Mouse (Mus musculus): ENCODE measurements at regions not wholly inside any gene's neighbourhood (a gene's known extent, or its start where the extent isn't known, plus 50 kb on each side); places are given as distances from the start of the nearest gene placed in this dataset.

DNA sequence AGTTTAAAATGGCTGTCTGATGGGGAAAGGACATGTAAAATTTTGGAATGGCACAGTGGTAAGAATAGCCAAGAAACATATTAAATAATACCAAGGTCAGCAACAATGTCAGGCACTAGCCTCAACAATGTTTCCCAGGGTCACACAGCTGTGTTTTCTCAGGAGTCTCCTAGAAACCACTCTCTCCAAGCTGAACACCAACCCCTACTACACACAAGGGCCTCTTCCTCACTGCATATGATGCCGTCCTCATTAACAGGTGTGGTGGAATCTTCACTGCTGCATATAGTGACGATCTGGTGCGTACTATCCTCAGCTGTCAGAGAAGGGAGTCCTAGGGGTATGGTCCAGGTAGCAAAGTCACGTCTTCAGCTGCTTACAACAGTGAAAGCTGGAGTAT lies 1275.4 kb upstream of the A1bg start:
- Histone ChIP-seq H3K27me3 (ENCODE audit: control insufficient read depth, insufficient read depth, low read length) (no peaks in the 10 kb centered on the region), H3K36me3 (replicated peaks; ENCODE audit: control insufficient read depth, insufficient read depth, low read depth, low read length) (no peaks in the 10 kb centered on the region), H3K4me1 (ENCODE audit: control insufficient read depth, insufficient read depth, low read length) (no peaks in the 10 kb centered on the region), H3K4me3 (ENCODE audit: low read depth, low read length) (no peak overlapping the region), H3K27ac (replicated peaks; ENCODE audit: low read depth, low read length) (no peak overlapping the region), H3K9ac (replicated peaks; ENCODE audit: low read length) (no peak overlapping the region), H3K4me2 (ENCODE audit: low read depth, low read length) (no peak overlapping the region), H3K9me3 (replicated peaks; ENCODE audit: control insufficient read depth, low read length) (no peaks in the 10 kb centered on the region)
- 90% methylated on average over 4 of the region's 4 CpGs for WGBS
- DNase-seq (ENCODE audit: low spot score) (no peak), ATAC-seq (replicated peaks; ENCODE audit: insufficient number of reproducible peaks, low FRiP score, low TSS enrichment, low read depth) (no peak)

DNA sequence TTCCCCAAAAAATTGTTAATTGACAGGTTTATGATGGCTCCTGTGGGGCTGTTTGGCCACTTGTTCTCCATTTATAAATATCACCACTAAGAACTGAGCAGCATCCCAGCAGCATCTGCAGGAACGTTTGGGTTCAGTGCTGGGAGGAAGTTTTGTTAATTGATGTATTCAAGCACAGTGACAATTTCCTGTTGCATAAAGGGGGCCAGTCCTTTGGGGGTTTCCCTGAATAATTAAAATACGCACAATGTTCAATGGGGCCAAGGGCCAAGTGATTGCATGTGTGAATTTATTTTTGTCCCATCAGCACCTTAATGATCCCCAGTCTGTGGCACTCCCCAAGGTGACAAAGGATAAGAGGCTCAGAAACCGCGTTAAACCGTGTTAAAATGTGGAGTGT lies 1272.6 kb upstream of the A1bg start:
- Histone ChIP-seq H3K9ac (replicated peaks; ENCODE audit: low read length) (no peak overlapping the region), H3K4me1 (ENCODE audit: control insufficient read depth, insufficient read depth, low read length) (no peaks in the 10 kb centered on the region), H3K4me2 (ENCODE audit: low read depth, low read length) (no peak overlapping the region), H3K9me3 (replicated peaks; ENCODE audit: control insufficient read depth, low read length) (no peaks in the 10 kb centered on the region), H3K27ac (replicated peaks; ENCODE audit: low read depth, low read length) (no peak overlapping the region), H3K27me3 (ENCODE audit: control insufficient read depth, insufficient read depth, low read length) (no peaks in the 10 kb centered on the region), H3K36me3 (replicated peaks; ENCODE audit: control insufficient read depth, insufficient read depth, low read depth, low read length) (no peaks in the 10 kb centered on the region), H3K4me3 (ENCODE audit: low read depth, low read length) (no peak overlapping the region)
- ATAC-seq (replicated peaks; ENCODE audit: insufficient number of reproducible peaks, low FRiP score, low TSS enrichment, low read depth) (no peak), DNase-seq (ENCODE audit: low spot score) (no peak)
- WGBS: 59% methylated on average over 5 of the region's 5 CpGs

DNA sequence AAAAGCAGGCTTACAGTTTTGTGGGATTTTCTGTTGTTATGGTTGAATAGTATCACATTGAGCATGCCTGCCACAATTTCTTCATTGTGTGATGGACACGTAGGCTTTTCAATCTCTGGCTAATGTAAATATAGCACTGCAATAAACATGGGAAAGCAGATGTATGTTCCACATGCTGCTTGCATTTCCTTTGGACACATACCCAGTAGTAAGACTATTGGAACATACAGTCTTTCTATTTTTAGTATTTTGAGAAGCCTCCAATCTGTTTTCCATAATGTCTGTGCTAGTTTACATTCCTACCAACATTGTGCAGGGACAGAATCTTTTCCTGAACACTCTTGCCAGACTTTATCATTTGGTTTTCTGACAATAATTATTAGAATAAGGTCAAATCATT lies 1269.9 kb upstream of the A1bg start:
- Histone ChIP-seq H3K27me3 (ENCODE audit: control insufficient read depth, insufficient read depth, low read length) (no peaks in the 10 kb centered on the region), H3K9me3 (replicated peaks; ENCODE audit: control insufficient read depth, low read length) (no peaks in the 10 kb centered on the region), H3K4me1 (ENCODE audit: control insufficient read depth, insufficient read depth, low read length) (no peaks in the 10 kb centered on the region), H3K36me3 (replicated peaks; ENCODE audit: control insufficient read depth, insufficient read depth, low read depth, low read length) (no peaks in the 10 kb centered on the region), H3K4me2 (ENCODE audit: low read depth, low read length) (no peak overlapping the region), H3K9ac (replicated peaks; ENCODE audit: low read length) (no peak overlapping the region), H3K4me3 (ENCODE audit: low read depth, low read length) (no peak overlapping the region), H3K27ac (replicated peaks; ENCODE audit: low read depth, low read length) (no peak overlapping the region)
- DNase-seq (ENCODE audit: low spot score) (no peak), ATAC-seq (replicated peaks; ENCODE audit: insufficient number of reproducible peaks, low FRiP score, low TSS enrichment, low read depth) (no peak)
- 81% methylated on average over 1 of the region's 1 CpGs for WGBS

DNA sequence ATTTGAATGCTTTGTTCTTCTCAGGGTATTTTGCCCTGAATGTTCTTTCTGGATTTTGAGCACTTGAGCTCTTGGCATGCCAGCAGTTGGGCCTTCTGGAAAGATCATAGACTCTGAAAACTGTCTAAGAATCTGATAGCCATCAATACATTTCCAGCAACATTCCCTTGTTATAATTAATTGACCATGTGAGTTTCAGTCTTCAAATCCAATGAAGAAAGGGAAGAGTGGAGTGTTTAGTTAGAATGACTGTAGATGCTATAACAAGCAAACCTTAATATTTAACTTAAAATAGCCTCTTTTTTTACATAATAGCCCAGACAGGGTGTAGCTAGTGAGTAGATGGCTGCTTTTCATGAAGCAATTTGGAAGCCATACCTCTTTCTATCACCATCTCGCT lies 1268.8 kb upstream of the A1bg start:
- no peaks in the 10 kb centered on the region for H3K27me3 ChIP-seq (ENCODE audit: control insufficient read depth, insufficient read depth, low read length)
- ATAC-seq (replicated peaks; ENCODE audit: insufficient number of reproducible peaks, low FRiP score, low TSS enrichment, low read depth): no peak
- no peaks in the 10 kb centered on the region for H3K9me3 ChIP-seq (replicated peaks; ENCODE audit: control insufficient read depth, low read length)
- H3K27ac ChIP-seq (replicated peaks; ENCODE audit: low read depth, low read length): no peak overlapping the region
- DNase-seq (ENCODE audit: low spot score): no peak
- H3K9ac ChIP-seq (replicated peaks; ENCODE audit: low read length): no peak overlapping the region
- H3K4me3 ChIP-seq (ENCODE audit: low read depth, low read length): no peak overlapping the region
- H3K36me3 ChIP-seq (replicated peaks; ENCODE audit: control insufficient read depth, insufficient read depth, low read depth, low read length): no peaks in the 10 kb centered on the region
- 94% methylated on average over 1 of the region's 1 CpGs for WGBS
- no peaks in the 10 kb centered on the region for H3K4me1 ChIP-seq (ENCODE audit: control insufficient read depth, insufficient read depth, low read length)
- no peak overlapping the region for H3K4me2 ChIP-seq (ENCODE audit: low read depth, low read length)

DNA sequence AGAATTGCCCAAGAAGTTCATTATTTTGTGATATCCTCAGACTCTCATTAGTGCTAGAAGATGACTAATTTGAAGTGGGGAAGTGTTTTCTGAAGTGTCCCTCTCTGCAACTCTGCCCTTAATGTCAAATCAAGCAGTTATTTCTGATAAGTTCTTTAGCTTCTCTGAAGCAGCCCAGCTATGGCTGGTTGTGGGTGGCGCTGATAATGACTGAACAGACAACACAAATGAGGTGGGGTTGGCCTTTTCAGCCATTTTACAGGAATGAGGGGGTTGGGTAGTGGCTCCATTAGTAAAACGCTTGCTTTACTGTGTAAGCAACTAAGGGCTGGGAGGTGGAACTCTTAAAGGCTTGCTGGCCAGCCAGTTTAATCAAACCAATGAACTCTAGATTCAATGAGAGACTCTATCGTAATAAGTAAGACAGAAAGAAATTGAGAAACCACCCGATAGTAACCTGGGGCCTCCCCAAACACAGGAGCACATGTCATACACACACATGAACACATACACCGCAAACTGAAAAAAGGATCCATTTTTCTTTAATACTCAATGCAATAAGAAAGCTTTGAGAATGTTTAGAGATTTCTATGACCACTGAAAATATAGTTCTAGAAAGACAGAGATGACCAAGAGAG lies 1268.3 kb upstream of the A1bg start:
- DNase-seq (ENCODE audit: low spot score) (no peak), ATAC-seq (replicated peaks; ENCODE audit: insufficient number of reproducible peaks, low FRiP score, low TSS enrichment, low read depth) (no peak)
- no peaks in the 10 kb centered on the region for H3K4me1 ChIP-seq (ENCODE audit: control insufficient read depth, insufficient read depth, low read length)
- H3K4me3 ChIP-seq (ENCODE audit: low read depth, low read length): no peak overlapping the region
- no peak overlapping the region for H3K27ac ChIP-seq (replicated peaks; ENCODE audit: low read depth, low read length)
- H3K4me2 ChIP-seq (ENCODE audit: low read depth, low read length): no peak overlapping the region
- no peaks in the 10 kb centered on the region for H3K9me3 ChIP-seq (replicated peaks; ENCODE audit: control insufficient read depth, low read length)
- H3K9ac ChIP-seq (replicated peaks; ENCODE audit: low read length): no peak overlapping the region
- H3K36me3 ChIP-seq (replicated peaks; ENCODE audit: control insufficient read depth, insufficient read depth, low read depth, low read length): no peaks in the 10 kb centered on the region
- H3K27me3 ChIP-seq (ENCODE audit: control insufficient read depth, insufficient read depth, low read length): no peaks in the 10 kb centered on the region
- WGBS: 91% methylated on average over 5 of the region's 5 CpGs

DNA sequence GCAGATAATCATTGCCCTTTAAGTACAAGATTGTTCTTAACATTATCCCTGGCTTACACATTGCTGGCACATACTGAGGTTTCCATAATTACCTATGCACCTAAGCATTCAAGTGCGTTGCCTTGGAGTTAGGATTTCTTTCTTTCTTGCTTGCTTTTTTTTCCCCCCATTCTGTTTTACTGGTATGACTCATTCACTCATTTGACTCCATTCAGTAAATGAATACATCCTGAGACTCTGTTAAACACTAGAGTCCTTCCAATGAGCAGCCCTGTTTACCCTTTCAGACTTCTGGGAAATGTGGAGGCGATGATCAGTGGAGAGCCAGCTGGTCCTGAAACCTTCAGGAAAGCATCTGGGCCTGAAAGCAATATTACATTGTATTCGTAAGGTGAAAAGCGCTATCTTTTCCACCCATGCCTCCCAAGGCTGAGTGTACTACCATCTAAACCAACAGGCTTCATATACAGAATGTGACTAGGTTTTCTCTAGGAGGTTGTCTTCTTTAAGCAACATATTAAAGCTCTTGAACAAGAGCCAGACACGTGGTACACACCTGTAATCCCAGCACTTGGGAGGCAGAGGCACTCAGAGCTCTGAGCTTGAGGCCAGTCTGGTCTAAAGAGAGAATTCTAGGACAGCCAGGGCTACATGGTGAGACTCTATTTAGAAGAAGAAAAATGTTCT lies 1267.6 kb upstream of the A1bg start:
- H3K9ac ChIP-seq (replicated peaks; ENCODE audit: low read length): no peak overlapping the region
- ATAC-seq (replicated peaks; ENCODE audit: insufficient number of reproducible peaks, low FRiP score, low TSS enrichment, low read depth): no peak
- WGBS: 90% methylated on average over 5 of the region's 5 CpGs
- no peaks in the 10 kb centered on the region for H3K9me3 ChIP-seq (replicated peaks; ENCODE audit: control insufficient read depth, low read length)
- no peak for DNase-seq (ENCODE audit: low spot score)
- no peaks in the 10 kb centered on the region for H3K4me1 ChIP-seq (ENCODE audit: control insufficient read depth, insufficient read depth, low read length)
- H3K36me3 ChIP-seq (replicated peaks; ENCODE audit: control insufficient read depth, insufficient read depth, low read depth, low read length): no peaks in the 10 kb centered on the region
- no peaks in the 10 kb centered on the region for H3K27me3 ChIP-seq (ENCODE audit: control insufficient read depth, insufficient read depth, low read length)
- no peak overlapping the region for H3K27ac ChIP-seq (replicated peaks; ENCODE audit: low read depth, low read length)
- H3K4me2 ChIP-seq (ENCODE audit: low read depth, low read length): no peak overlapping the region
- H3K4me3 ChIP-seq (ENCODE audit: low read depth, low read length): no peak overlapping the region

DNA sequence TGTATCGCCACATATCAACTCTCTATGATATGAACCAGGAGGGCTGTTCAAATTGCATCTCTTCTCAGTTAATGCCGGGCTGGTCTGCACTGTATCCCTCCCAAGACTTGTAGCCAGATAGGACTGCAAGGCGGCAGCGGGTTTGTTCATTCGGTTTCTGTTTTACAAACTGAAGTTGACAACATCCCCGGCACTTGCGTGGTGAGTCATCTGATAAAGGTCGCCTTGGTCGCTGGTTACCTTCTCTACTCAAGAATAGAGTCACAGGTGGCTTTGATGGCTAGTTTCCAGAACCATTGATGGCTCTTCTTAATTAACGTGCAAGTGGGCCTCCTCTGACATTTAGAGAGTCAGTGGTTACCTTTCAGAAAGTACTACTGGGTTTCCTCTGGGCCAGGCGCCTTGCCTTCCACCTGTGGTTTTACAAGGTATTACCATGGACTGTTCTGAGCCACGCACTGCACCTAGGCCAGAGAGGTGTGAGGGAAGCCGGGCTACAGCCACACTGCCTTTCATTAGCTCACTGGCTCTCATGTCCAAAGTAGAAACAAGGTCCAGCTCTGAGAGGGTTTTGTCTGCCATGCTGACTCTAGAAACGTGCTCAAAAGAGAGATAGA lies 1266.9 kb upstream of the A1bg start:
- 90% methylated on average over 14 of the region's 14 CpGs for WGBS
- no peak overlapping the region for H3K4me3 ChIP-seq (ENCODE audit: low read depth, low read length)
- no peaks in the 10 kb centered on the region for H3K36me3 ChIP-seq (replicated peaks; ENCODE audit: control insufficient read depth, insufficient read depth, low read depth, low read length)
- no peaks in the 10 kb centered on the region for H3K9me3 ChIP-seq (replicated peaks; ENCODE audit: control insufficient read depth, low read length)
- no peak overlapping the region for H3K9ac ChIP-seq (replicated peaks; ENCODE audit: low read length)
- H3K27ac ChIP-seq (replicated peaks; ENCODE audit: low read depth, low read length): no peak overlapping the region
- H3K4me1 ChIP-seq (ENCODE audit: control insufficient read depth, insufficient read depth, low read length): no peaks in the 10 kb centered on the region
- no peak for ATAC-seq (replicated peaks; ENCODE audit: insufficient number of reproducible peaks, low FRiP score, low TSS enrichment, low read depth)
- DNase-seq (ENCODE audit: low spot score): no peak
- no peak overlapping the region for H3K4me2 ChIP-seq (ENCODE audit: low read depth, low read length)
- H3K27me3 ChIP-seq (ENCODE audit: control insufficient read depth, insufficient read depth, low read length): no peaks in the 10 kb centered on the region

DNA sequence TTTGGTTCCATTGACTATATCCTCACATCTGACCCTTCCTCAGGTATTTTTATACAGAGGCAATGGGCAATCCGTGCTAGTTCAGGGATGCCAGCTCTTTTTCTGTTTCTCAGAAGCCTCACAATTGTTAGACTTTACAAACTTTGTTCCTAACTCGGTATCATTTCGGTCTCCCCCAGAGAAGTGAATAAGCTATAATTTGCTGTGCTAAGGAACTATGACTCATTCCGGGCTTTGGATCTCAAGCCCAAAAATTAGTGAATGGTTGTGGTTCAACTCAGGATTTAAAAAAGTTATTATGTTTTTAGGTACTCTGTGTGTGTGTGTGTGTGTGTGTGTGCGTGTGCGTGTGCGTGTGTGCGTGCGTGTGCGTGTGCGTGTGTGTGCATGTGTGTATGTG lies 1263.7 kb upstream of the A1bg start:
- Histone ChIP-seq H3K4me1 (ENCODE audit: control insufficient read depth, insufficient read depth, low read length) (no peaks in the 10 kb centered on the region), H3K27ac (replicated peaks; ENCODE audit: low read depth, low read length) (no peak overlapping the region), H3K9me3 (replicated peaks; ENCODE audit: control insufficient read depth, low read length) (no peaks in the 10 kb centered on the region), H3K4me3 (ENCODE audit: low read depth, low read length) (no peak overlapping the region), H3K36me3 (replicated peaks; ENCODE audit: control insufficient read depth, insufficient read depth, low read depth, low read length) (no peaks in the 10 kb centered on the region), H3K27me3 (ENCODE audit: control insufficient read depth, insufficient read depth, low read length) (no peaks in the 10 kb centered on the region), H3K4me2 (ENCODE audit: low read depth, low read length) (no peak overlapping the region), H3K9ac (replicated peaks; ENCODE audit: low read length) (no peak overlapping the region)
- no peak for DNase-seq (ENCODE audit: low spot score)
- 87% methylated on average over 11 of the region's 11 CpGs for WGBS
- no peak for ATAC-seq (replicated peaks; ENCODE audit: insufficient number of reproducible peaks, low FRiP score, low TSS enrichment, low read depth)

Data from embryonic facial prominence, embryonic 11.5 days (tissue).